Mouse (Mus musculus) liver, embryonic 14.5 days (tissue): ENCODE data around the gene Tmem260. TPM values are rescaled to one million over a fixed set of nuclear protein-coding genes. Genes with fewer than 3 reads are reported as not detected.

Source experiments
- ATAC-seq: fragments of 200-750 bp; cut with Nextera tagmentation; 2 replicates; pipeline ENCODE4 v1.8.0; 2017; ENCODE audit warnings: moderate number of reproducible peaks, mild to moderate bottlenecking, moderate library complexity; ENCODE audit not compliant: insufficient read depth
- DNase-seq, 3 experiments: peaks; one replicate each; pipeline ENCODE4 v3.0.0-alpha.2; 2012 to 2013; ENCODE audit warnings: low read depth in 3 of 3, low spot score in 3 of 3
- H3K27ac ChIP-seq: fragments of 300-500 bp; sonication (generic); 2 replicates; pipeline ENCODE4 v1.5.1; 2014; ENCODE audit warnings: moderate library complexity, mild to moderate bottlenecking, control low read depth, inconsistent platforms
- H3K27me3 ChIP-seq: fragments of 300-500 bp; sonication (generic); 2 replicates; pipeline ENCODE4 v1.6.1; 2014; ENCODE audit warnings: mild to moderate bottlenecking, low read length, moderate library complexity; ENCODE audit not compliant: control insufficient read depth, insufficient read depth
- H3K36me3 ChIP-seq: fragments of 300-500 bp; sonication (generic); replicated peaks from 2 replicates; pipeline ENCODE4 v1.6.1; 2014; ENCODE audit warnings: low read depth; ENCODE audit not compliant: control insufficient read depth, insufficient read depth
- H3K4me1 ChIP-seq, 2 experiments: fragments of 200-500 bp in 1 of 2; fragments of 300-500 bp in 1 of 2; sonication (generic) in 1 of 2; replicated peaks; 2 replicates each; pipeline ENCODE4 v1.6.1; 2012 to 2014; ENCODE audit warnings: antibody characterized with exemption in 1 of 2, inconsistent platforms in 1 of 2, low read length in 1 of 2; ENCODE audit not compliant: control insufficient read depth in 2 of 2, insufficient read depth in 2 of 2
- H3K4me2 ChIP-seq: fragments of 300-500 bp; sonication (generic); 2 replicates; pipeline ENCODE4 v1.6.1; 2014; ENCODE audit warnings: low read depth, mild to moderate bottlenecking, control low read depth, moderate library complexity
- H3K4me3 ChIP-seq, 2 experiments: fragments of 200-500 bp in 1 of 2; fragments of 300-500 bp in 1 of 2; sonication (generic) in 1 of 2; 2 replicates each; pipeline ENCODE4 v1.5.1; 2012 to 2014; ENCODE audit warnings: low read depth in 2 of 2, low read length in 2 of 2, mild to moderate bottlenecking in 2 of 2, control low read depth in 1 of 2, inconsistent platforms in 1 of 2, moderate library complexity in 1 of 2; ENCODE audit not compliant: insufficient read depth in 1 of 2
- H3K9ac ChIP-seq: fragments of 300-500 bp; sonication (generic); replicated peaks from 2 replicates; pipeline ENCODE4 v1.6.1; 2014; ENCODE audit warnings: mild to moderate bottlenecking, control low read depth, moderate library complexity
- H3K9me3 ChIP-seq: fragments of 300-500 bp; sonication (generic); 2 replicates; pipeline ENCODE4 v1.6.1; 2016; ENCODE audit warnings: low read length, mixed read lengths; ENCODE audit not compliant: control insufficient read depth
- CTCF ChIP-seq: IDR thresholded peaks from 2 replicates; pipeline ENCODE4 v1.5.1; 2016; ENCODE audit warnings: antibody characterized with exemption, low read depth, control low read depth
- EP300 ChIP-seq: IDR thresholded peaks from 2 replicates; pipeline ENCODE4 v1.6.1; 2016; ENCODE audit warnings: antibody characterized with exemption, low read depth
- whole genome bisulfite sequencing: fragments of 180-500 bp; shearing (Covaris S2); extraction: QIAGEN DNeasy Blood & Tissue Kit; methylation state at CpG from one replicate; pipeline ENCODE4 v1.1.7; 2014; ENCODE audit not compliant: insufficient replicate concordance; 5-methylcytosine and 5-hydroxymethylcytosine counted together
- polyA plus RNA-seq, 2 experiments: library from polyadenylated mRNA; depleted of rRNA in 1 of 2; stranded (reverse) in 1 of 2; unstranded in 1 of 2; fragments of >200 nt; fragmentation: Nextera tagmentation in 1 of 2; extraction: Ambion mirVana in 1 of 2; gene quantifications; 2 replicates each; pipeline versions ENCODE4 v1.2.1 to v1.2.3; 2012 to 2014

The Tmem260 gene
- polyA plus RNA-seq, 2 experiments, result 4.0 to 6.1 TPM

DNA sequence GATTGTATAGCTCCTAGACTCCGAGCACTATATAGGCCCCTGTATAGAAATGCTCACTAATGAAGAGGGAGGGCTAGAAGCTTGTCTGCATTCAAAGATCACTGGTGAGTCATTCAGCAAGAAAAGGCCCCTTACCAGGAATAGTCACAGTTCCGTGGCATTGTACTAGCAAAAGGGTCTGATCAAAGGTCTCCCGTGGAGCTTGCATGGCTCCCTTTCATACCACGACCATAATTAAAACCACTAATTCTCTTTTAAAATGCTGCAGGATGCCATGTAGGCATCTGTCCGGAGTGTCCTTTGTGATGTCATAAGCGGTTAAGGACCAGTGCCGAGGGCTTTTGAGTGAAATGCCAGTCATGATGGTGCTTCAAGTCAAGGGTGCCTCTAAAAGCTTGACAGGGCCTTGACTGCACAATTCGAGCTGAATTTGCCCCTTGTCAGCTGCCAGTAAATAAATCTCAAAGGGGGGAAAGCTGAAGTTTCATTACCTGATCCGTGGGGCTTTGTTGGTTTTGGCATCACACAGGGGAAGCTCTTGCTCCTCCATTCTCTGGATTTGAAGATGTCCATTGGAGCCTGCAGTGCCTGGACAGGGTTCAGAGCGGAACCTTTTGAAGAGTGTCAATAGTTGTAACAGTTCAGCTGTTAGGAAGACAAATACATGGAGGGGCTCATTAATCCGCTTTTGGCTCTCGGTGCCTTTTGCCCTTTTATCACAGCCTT lies 67.3 kb downstream of the Tmem260 start:
- H3K9me3 ChIP-seq, result no peaks in the 10 kb centered on the region
- H3K36me3 ChIP-seq, result no peaks in the 10 kb centered on the region
- no peak overlapping the region for H3K27ac ChIP-seq
- H3K4me3 ChIP-seq, result no peak overlapping the region
- H3K27me3 ChIP-seq, result no peaks in the 10 kb centered on the region
- ATAC-seq (no peak), DNase-seq (no peak)
- H3K4me2 ChIP-seq, result no peak overlapping the region
- no peak for TF ChIP-seq EP300
- no peak for TF ChIP-seq CTCF
- H3K9ac ChIP-seq, result no peak overlapping the region
- 69% methylated on average over 12 of the region's 12 CpGs for WGBS
- no peaks in the 10 kb centered on the region for H3K4me1 ChIP-seq

- no peak overlapping the region for H3K4me2 ChIP-seq
- H3K4me3 ChIP-seq, result no peak overlapping the region
- TF ChIP-seq EP300, result no peak
- no peak for TF ChIP-seq CTCF
- 75% methylated on average over 12 of the region's 12 CpGs for WGBS
- no peak overlapping the region for H3K27ac ChIP-seq
- DNase-seq (no peak), ATAC-seq (no peak)
- no peaks in the 10 kb centered on the region for H3K36me3 ChIP-seq
- H3K4me1 ChIP-seq, result no peaks in the 10 kb centered on the region
- H3K27me3 ChIP-seq, result no peaks in the 10 kb centered on the region
- no peaks in the 10 kb centered on the region for H3K9me3 ChIP-seq
- H3K9ac ChIP-seq, result no peak overlapping the region
Measured at GRCm38 (mm10) chr14:48513824-48514493, 68.0 kb downstream of the Tmem260 start.

- no peak for ATAC-seq
- TF ChIP-seq CTCF (no peak), EP300 (no peak)
Measured at GRCm38 (mm10) chr14:48514620-48515019, 68.7 kb downstream of the Tmem260 start.

GRCm38 (mm10) chr14:48515538-48515937 lies 69.6 kb downstream of the Tmem260 start:
- Histone ChIP-seq H3K36me3 (no peaks in the 10 kb centered on the region), H3K27me3 (no peaks in the 10 kb centered on the region), H3K27ac (no peak overlapping the region), H3K4me2 (no peak overlapping the region), H3K4me3 (no peak overlapping the region), H3K4me1 (no peaks in the 10 kb centered on the region), H3K9me3 (no peaks in the 10 kb centered on the region), H3K9ac (no peak overlapping the region)
- no peak for ATAC-seq
- no peak for DNase-seq
- TF ChIP-seq EP300 (no peak), CTCF (no peak)
- 80% methylated on average over 8 of the region's 8 CpGs for WGBS

More at GRCm38 (mm10) chr14:48514620-48515019, 68.7 kb downstream of the Tmem260 start:
- Histone ChIP-seq H3K4me2 (no peak overlapping the region), H3K36me3 (no peaks in the 10 kb centered on the region), H3K9me3 (no peaks in the 10 kb centered on the region), H3K4me1 (no peaks in the 10 kb centered on the region), H3K9ac (no peak overlapping the region), H3K27me3 (no peaks in the 10 kb centered on the region), H3K27ac (no peak overlapping the region), H3K4me3 (no peak overlapping the region)
- DNase-seq, result no peak
- 47% methylated on average over 7 of the region's 7 CpGs for WGBS

GRCm38 (mm10) chr14:48523361-48523760 lies 77.4 kb downstream of the Tmem260 start:
- TF ChIP-seq CTCF (no peak), EP300 (no peak)
- no peak overlapping the region for H3K4me2 ChIP-seq
- no peak overlapping the region for H3K4me3 ChIP-seq
- no peak overlapping the region for H3K27ac ChIP-seq
- no peaks in the 10 kb centered on the region for H3K4me1 ChIP-seq
- DNase-seq, result no peak
- H3K9ac ChIP-seq, result no peak overlapping the region
- no peaks in the 10 kb centered on the region for H3K27me3 ChIP-seq
- 14% methylated on average over 1 of the region's 1 CpGs for WGBS
- H3K9me3 ChIP-seq, result no peaks in the 10 kb centered on the region
- no peaks in the 10 kb centered on the region for H3K36me3 ChIP-seq
- no peak for ATAC-seq
